Mouse (Mus musculus): ENCODE data around the gene Map3k14. TPM values are rescaled to one million over a fixed set of nuclear protein-coding genes. Genes with fewer than 3 reads are reported as not detected.

The Map3k14 gene
- total and polyA plus RNA-seq, 3 experiments, result 0.39 to 0.99 TPM; not detected in 1

GRCm38 (mm10) chr11:103201664-103202063 lies 65.6 kb downstream of the Map3k14 start (continued):
- TF ChIP-seq RAD21 (IDR thresholded peaks at IDR 0.05; ENCODE audit: low read depth, low read length), result no peak

- Histone ChIP-seq H3K27ac (ENCODE audit: control insufficient read depth, low read depth, low read length) (no peak overlapping the region), H3K79me2 (ENCODE audit: control insufficient read depth, insufficient read depth, low read length, poor library complexity) (no peaks in the 10 kb centered on the region), H3K4me1 (ENCODE audit: control insufficient read depth in 1 of 2, insufficient read depth in 2 of 2, low read length in 2 of 2) (no peaks in the 10 kb centered on the region), H3K9ac (ENCODE audit: control insufficient read depth, low read depth, low read length, poor library complexity, severe bottlenecking) (no peak overlapping the region), H3K9me3 (replicated peaks; ENCODE audit: insufficient read depth, low read length) (no peaks in the 10 kb centered on the region), H3K4me3 (ENCODE audit: control insufficient read depth in 1 of 2, insufficient read depth in 1 of 2, low read depth in 2 of 2, low read length in 2 of 2) (no peak overlapping the region), H3K36me3 (ENCODE audit: control insufficient read depth in 1 of 2, insufficient read depth in 2 of 2, low read length in 2 of 2) (no peaks in the 10 kb centered on the region), H3K27me3 (ENCODE audit: control insufficient read depth in 1 of 2, insufficient read depth in 2 of 2, low read length in 2 of 2) (no peaks in the 10 kb centered on the region; a peak in 1 of 4 replicates)
- DNase-seq (ENCODE audit: low read depth, low spot score), result no peak
- TF ChIP-seq ZC3H11A (IDR thresholded peaks at IDR 0.05; ENCODE audit: low read depth, low read length), result no peak
- TF ChIP-seq ZKSCAN1 (IDR thresholded peaks at IDR 0.05; ENCODE audit: low read depth, low read length), result no peak
- no peak for TF ChIP-seq TAL1 (IDR thresholded peaks at IDR 0.05; ENCODE audit: low read length)
- TF ChIP-seq TBP (IDR thresholded peaks at IDR 0.05; ENCODE audit: low read depth, low read length), result no peak
- TF ChIP-seq KAT2A (conservative IDR thresholded peaks at IDR 0.05; ENCODE audit: low read depth, low read length), result no peak
- no peak for TF ChIP-seq ETS1 (IDR thresholded peaks at IDR 0.05; ENCODE audit: low read depth, low read length)
- no peak for TF ChIP-seq POLR2AphosphoS5 (IDR thresholded peaks at IDR 0.05; ENCODE audit: borderline replicate concordance, low read depth, low read length)
- TF ChIP-seq MEF2A (IDR thresholded peaks at IDR 0.05; ENCODE audit: extremely low read depth, insufficient replicate concordance, low read depth, low read length, poor library complexity, severe bottlenecking), result no peak
- no peak for TF ChIP-seq MYB (IDR thresholded peaks at IDR 0.05; ENCODE audit: low read depth, low read length)
- TF ChIP-seq POLR2A (IDR thresholded peaks at IDR 0.05; ENCODE audit: control insufficient read depth in 1 of 2, insufficient read depth in 1 of 2, low read depth in 1 of 2, low read length in 2 of 2, poor library complexity in 1 of 2), result no peak
- TF ChIP-seq HCFC1 (IDR thresholded peaks at IDR 0.05; ENCODE audit: low read depth, low read length), result no peak
- TF ChIP-seq BHLHE40 (IDR thresholded peaks at IDR 0.05; ENCODE audit: borderline replicate concordance, low read depth, low read length), result no peak
- TF ChIP-seq GABPA (IDR thresholded peaks at IDR 0.05; ENCODE audit: low read depth, low read length), result no peak
- TF ChIP-seq ZMIZ1 (IDR thresholded peaks at IDR 0.05; ENCODE audit: low read depth, low read length), result no peak
- no peak for TF ChIP-seq MAFK (IDR thresholded peaks at IDR 0.05; ENCODE audit: borderline replicate concordance, low read depth, low read length)
- no peak for TF ChIP-seq ELF1 (IDR thresholded peaks at IDR 0.05; ENCODE audit: low read depth, low read length)
- TF ChIP-seq ZNF384 (IDR thresholded peaks at IDR 0.05; ENCODE audit: low read depth, low read length), result no peak
Measured at GRCm38 (mm10) chr11:103198911-103199803, 68.1 kb downstream of the Map3k14 start.

All from MEL (cell line).